Mouse (Mus musculus): ENCODE results near the gene Anxa4. TPM values are rescaled to one million over a fixed set of nuclear protein-coding genes. Genes with fewer than 3 reads are reported as not detected.

Anxa4 gene
- 1 to 10 TPM; 6.1 to 6.4 TPM for total RNA-seq (2021)
- long read RNA-seq, transcript Anxa4-201 (13 exons, 2,002 nt), result major isoform, 7 of 7 reads
- long read RNA-seq, partial matches to known transcripts, result 0 of 7 reads
- long read RNA-seq, other reads (novel, unspliced or antisense), result 0 of 7 reads

DNA sequence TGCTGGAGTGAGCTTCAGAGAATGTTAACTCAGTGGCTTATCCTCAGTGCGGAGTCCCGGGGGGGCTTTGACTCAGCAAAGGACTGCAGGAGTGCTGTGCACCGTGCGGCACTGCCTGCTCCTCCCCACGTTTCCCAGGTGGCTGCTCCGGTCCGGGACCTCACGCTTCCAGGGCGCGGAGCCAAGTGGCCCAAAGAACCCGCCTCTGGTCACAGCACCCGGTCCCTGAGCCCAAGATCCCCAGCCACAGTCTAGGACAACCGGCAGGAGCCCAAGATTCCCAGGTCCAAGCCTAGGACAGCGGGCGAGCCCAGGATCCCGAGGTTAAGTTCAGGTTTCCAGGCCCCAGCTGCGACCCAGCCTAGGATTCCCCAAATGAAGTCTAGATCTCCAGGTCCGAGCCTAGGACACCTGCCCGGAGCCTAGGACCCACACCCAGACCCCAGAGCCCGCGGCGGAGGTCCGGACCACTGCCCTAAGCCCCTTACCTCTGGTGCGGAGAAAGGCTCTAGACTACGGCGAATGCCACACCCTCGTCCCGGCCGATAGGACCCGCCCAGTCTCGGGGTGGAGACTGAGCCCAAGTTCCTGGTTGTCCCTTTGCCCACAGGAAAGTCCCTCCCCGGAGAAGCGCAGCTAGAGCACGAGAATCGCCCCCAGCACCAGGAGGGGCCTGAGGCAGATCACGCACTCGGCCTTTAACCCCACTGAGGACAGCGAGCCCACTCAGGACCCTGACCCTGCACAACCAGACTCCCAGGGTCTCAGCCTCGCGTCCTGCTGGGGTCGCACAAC lies at the start of gene Anxa4:
TSS of gene Anxa4 (minus strand) at position 564 of the 795 bp plus-strand sequence.
- peak; percentile 16 to 40 for DNase-seq (ENCODE audit: low spot score in 2 of 2)

DNA sequence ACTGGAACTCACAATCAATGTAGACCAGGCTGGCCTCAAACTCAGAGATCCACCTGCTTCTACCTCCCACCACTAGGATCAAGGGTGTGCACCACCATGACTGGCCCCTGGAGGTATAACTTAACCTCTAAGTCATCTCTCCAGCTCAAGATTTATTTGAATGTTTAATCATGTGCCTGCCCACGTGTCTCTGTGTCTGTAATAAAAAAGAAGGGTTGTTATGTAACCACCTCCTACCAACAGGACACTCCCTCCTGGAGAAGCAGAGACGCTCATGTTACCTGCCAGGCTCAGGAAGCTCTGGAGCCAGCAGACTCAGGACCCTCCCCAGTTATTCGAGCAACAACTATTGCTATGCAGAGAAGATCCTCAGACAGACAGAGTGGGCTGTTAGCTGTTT lies 48.6 kb upstream of the Anxa4 start:
- no peak for DNase-seq (ENCODE audit: low spot score in 2 of 2)

DNA sequence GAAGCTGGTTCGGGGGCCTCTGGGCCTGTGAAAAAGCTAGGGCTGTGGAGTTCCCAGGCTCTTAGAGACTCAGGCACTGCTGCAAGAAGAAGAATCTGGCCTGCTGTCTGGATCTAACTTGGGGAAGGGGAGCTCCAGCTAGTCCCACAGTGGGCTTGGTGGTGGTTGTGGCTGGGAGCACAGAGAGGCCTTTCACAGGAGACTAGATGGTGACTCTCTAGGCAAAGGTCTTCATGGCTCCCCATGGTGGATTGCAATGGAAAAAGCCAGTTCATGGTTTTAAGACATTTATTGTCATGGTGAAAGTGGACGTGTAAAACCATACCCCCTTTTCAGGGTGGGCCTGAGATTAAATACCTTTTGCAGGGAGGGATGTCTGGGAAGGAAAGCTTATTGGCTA lies 45.7 kb upstream of the Anxa4 start:
- DNase-seq (ENCODE audit: low spot score in 2 of 2), result no peak

DNA sequence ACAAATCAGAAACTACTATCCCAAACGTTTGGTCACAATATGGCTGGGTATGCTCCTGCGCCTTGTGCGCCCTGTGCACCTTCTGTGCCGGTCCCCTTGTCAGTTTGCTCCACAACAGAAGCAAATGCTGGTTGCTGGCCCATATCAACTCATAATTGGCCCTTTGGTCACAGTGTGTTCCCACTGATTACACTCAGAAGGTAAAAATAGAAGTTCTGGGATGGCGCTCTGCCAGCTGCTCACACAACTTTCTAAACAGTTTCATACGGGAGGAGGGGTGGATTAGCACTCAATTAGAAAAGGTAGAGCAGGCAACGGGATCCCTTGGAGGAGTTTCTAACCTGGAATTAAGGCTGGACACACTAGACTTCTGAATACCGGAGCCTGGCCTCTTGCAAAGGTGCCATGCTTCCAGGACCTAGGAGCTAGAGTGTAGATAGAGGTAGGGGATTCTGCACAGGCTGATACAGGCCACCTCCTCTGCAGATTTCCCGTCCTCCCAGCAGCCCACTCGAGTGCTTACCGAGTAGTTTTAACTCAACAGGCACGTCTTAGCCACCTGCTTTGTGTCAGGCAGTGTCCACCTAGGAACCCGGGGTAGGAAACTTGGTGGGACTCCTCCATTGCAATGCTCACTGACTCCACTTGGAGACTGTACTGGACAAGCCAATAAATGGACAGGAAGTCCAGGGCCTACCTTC lies 39.6 kb upstream of the Anxa4 start:
- no peak for DNase-seq (ENCODE audit: low spot score in 2 of 2)

DNA sequence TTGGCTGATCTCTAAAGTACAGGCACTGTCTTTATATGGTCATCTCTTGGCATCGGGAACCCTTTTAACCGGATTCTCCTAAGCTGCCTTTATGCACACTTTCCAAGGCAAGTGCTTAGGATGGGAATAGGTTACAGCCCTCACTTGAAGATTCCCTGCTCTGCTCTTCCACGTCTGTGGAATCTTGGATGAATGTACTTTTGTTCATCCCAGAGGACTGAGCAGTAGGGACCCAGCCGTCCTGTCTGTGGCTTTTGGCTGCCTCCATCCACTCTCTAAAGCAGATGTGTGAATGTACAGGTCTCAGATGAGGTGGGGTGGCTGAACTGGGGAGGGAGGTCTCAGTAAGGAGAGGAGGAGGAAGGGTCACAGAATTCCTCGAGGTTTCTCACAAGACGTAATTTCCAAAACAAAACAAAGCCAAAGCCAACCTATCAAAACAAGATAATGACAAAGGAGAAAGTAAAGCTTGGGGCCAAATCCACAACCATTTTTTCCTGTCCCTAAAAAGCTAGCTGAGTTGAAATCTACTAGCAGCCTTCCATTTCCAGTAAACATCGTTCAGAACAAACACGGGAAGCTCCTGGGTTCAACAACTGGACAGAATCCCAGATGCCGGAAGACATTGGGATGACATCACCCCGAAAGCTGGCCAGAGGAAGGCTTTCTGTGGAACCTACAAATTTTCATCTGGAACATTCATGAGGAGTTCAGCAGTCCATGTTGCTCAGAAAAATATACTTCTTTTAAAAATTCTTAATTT lies 37.5 kb upstream of the Anxa4 start:
- no peak for DNase-seq (ENCODE audit: low spot score in 2 of 2)

DNA sequence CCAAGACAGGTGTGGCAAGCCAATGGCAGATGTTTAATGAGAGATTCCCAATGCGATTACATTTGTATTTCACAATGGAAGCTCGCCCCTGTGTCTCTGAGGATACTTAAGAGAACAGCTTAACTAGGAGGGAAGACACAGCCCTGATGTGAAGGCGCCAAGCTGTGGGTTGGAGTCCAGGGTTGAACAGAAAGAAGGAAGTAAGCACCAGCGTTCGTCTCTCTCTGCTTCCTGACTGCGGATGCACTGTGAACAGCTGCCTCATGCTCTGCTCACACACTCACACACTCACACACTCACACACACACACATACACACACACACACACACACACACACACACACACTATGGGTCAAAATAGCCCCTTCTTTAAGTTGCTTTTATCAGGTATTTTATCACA lies 36.4 kb upstream of the Anxa4 start:
- DNase-seq (ENCODE audit: low spot score in 2 of 2), result no peak

DNA sequence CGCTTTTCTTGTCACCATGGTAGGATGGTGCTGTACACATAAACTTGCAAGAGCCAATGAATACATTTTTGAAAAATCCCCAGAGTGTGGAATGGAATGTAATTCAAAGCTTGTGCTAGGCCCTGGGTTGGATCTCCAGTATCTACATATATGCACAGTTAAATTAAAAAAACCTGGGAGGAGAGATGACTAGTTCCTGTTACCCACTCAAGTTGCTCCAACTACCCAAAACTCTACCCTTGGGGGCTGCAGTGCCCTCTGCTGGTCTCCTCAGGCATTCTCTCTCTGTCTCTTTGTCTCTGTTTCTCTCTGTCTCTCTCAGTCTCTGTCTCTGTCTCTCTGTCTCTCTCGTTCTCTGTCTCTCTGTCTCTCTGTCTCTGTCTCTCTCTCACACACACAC lies 34.0 kb upstream of the Anxa4 start:
- no peak for DNase-seq (ENCODE audit: low spot score in 2 of 2)

DNA sequence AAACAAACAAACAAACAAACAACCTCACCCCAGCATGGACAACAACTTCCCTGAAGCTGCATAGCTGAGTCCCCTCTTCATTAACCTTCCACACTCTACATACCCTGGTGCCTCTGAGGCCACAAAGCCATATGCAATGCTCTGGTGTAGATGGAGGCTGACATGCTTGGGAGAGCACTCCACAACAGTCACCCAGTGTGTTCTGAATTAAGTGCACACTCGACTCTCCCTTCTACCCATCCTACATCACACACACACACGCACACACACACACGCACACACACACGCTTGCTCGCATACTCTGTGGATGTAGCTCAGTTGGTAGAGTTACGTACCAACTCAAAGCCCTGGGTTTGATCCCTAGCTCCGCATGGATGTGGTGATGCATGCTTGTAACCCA lies 31.0 kb upstream of the Anxa4 start:
- no peak for DNase-seq (ENCODE audit: low spot score in 2 of 2)

DNA sequence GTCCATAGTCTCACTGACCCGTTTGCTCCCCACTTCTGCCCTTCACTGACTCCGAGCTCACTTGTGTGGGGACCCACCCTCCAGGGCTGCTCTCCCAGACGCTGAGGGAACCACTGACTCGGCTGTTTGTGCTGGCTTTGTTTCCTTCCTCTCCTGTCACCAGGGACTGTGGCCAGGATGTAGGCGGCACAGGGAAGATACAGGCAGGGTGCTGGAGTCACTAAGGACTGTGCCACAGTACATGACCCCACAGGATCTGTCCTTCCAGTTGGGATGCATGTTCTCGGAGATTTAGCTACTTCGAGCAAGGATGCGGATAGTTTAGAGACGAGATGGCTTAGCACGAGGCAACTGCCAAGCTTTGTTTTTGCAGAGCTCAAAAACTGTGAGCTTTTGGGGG lies 30.4 kb upstream of the Anxa4 start:
- DNase-seq (ENCODE audit: low spot score in 2 of 2), result peak in 1 of 2 experiments; percentile 45

DNA sequence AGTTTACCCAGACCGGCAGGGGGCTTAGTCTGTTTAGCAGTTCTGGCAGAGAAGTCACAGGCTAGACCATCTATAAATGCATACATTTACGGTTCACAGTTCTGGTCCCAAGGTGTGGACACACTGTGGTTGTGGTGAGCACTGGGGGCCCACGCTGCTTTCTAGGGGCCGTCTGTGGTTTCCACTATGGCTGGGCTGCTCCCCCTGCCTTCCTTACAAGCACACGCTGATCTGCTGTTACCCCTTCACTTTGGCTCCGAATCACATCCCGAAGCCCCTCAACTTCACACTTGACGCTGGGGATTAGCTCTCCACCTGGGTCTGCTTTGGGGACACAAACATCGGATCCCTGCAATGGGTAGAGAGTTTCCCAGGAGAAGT lies 29.7 kb upstream of the Anxa4 start:
- DNase-seq (ENCODE audit: low spot score in 2 of 2), result no peak

DNA sequence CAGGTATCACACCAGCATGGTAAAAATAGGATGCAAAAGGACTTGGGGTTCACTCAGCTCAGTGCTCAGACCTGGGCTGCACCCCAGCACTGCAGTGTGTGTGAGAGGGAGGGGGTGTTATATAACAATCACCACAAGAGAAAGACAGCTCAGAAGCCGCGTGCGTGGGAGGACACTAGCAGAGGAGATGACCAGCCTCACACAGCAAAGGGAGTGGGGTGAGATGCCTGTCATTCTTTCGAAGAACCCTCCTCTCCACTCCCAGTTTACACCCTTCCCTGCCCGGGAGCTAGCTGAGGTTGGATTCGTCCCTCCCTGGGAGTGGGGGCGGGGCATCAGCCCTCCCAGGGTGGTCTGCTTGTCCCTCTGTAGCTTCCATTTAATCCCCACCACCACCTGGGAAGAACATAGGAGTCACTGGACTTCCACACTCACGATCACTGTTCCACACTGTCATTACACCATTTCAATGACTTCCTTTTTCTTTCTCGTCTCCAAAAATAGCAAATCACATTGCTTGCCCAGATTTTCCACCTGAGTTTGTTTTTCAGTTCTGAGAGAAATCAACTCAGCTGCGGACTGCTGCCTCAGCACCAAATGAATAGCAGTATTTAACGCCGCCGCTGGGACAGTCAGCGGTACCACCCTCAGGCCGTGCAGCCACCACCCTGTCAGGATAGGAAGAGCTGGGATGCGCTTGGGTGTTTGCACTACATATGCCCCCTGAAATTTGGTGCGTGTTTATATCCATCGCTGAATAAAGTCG lies 29.1 kb upstream of the Anxa4 start:
- peak; percentile 42 to 53 for DNase-seq (ENCODE audit: low spot score in 2 of 2)

DNA sequence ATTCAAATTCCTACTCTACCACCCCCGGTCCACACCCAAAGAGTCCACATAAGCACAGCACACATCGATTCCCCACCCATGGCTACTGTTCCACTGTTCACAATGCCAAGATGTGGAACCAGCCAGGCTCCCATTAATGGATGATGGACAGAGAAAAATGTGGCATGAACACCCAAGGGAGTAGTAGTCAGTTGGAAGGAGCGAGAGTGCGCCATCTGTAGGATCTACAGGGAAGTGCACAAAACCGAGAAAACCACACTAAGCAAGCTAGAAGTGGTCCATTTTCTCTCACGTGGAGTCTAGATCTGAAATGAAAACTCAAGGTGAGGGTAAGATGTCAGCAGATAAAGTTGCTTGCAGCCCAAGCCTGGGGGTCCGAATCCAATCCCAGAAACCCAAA lies 27.3 kb upstream of the Anxa4 start:
- DNase-seq (ENCODE audit: low spot score in 2 of 2), result no peak

DNA sequence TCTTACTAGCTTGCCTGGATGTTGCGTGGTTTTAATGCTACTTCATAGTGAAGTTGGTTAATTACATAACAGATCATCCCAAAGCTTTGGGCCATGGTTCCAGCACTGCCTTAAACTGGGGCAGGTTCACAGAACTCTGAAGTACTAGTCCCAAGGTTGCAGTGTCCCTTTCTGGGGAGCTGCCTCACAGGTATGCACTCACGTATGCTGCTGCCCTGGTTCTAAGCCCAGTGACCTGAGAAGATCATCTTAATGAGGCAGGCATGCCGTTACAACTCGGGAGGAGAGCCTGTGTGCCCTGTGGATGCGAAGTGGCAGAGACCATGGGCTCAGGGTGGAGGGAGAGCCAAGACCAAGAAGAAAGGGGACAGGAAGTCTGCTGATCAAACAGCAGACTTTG lies 26.5 kb upstream of the Anxa4 start:
- DNase-seq (ENCODE audit: low spot score in 2 of 2), result no peak

DNA sequence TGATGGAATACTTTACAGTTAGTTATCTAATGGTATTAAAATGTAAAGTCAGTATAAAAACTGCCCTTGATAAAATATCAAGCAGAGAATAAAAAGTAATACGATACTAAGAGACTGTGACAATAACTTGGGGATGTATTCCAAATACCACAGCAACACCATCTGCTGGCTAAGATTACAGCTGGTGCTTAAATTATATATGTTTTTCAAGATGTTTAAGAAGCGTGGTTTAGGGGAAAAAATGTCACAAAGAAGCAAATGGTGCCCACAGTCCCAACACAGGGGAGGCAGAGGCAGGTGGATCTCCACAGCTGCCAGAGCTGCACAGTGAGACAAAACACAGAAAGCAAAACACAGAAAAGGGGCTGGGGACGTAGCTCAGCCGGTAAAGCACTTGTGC lies 25.5 kb upstream of the Anxa4 start:
- DNase-seq (ENCODE audit: low spot score in 2 of 2), result no peak

DNA sequence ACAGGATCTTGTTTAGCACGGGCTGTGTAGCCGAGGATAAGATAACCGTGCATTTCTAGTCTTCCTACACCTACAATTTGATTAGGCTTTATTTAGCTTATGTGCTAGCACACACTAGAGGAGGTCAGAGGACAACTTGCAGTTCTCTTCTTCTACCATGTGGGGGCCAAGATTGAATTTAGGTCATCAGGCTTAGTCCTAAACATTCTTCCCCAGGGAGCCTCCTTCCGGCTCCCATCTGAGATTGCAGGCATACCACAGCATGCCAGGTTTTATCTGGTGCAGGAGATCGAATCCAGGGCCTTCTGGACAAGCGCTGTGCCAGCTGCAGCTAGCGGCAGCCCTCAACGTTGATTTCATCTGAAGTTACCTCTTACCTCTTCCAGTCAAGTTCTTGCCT lies 23.2 kb upstream of the Anxa4 start:
- no peak for DNase-seq (ENCODE audit: low spot score in 2 of 2)

DNA sequence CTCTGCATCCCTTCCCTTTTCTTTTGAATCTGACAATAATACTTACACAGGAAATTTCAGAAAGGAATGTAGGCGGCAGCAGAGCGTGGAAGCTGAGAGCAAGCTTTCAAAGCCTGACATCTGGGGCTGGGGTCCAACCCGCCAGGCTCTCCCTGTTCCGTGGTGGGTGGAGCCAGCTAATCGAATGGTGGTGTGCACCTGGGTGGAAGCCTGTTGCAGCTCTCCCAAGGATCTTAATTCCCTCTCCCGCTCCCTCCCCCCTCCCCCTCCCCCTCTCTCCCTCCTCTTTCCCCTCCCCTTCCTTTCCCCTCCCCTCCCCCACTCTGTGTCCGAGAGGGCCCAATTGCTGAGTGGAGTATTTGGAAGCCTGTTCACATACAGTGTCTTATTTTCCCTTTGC lies 22.1 kb upstream of the Anxa4 start:
- peak in 1 of 2 experiments; percentile 29 for DNase-seq (ENCODE audit: low spot score in 2 of 2)

DNA sequence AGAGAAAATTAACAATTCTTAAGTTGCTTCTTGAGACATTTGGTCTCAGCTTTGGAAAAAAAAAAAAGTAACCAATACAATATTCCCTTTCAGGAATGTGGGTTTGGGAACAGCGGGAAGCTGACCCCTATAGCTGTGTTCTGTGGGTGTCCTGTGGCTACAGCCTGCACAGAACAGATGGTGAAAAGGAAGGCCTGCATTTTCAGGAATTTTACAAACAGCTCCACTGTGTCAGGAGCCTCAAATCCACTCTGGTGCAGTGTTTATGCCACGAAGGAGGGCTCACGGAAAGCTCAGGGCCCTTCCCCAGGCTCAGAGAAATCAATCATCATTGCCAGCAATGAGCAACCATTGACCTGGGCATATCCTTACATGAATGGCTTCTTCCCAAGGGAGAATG lies 21.5 kb upstream of the Anxa4 start:
- no peak for DNase-seq (ENCODE audit: low spot score in 2 of 2)

DNA sequence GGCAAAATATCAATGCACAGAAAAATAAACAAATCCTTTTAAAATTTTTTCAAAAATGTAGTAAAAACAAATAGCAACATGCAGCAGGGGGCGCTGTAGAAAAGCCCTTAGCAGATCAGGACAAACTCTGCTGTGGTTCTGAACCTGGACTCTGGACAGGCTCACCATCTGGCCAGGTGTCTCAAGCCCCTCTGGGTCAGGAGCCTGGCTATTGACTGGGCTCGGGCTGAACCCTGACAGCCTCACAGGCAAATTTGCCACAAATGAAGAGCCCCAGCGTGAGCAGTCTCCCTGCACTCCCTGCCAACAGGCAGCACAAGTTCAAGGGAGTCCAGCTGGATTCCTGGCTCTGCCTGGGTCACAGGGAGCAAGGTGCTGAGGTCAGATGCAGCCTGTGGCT lies 20.0 kb upstream of the Anxa4 start:
- peak; percentile 58 to 66 for DNase-seq (ENCODE audit: low spot score in 2 of 2)

DNA sequence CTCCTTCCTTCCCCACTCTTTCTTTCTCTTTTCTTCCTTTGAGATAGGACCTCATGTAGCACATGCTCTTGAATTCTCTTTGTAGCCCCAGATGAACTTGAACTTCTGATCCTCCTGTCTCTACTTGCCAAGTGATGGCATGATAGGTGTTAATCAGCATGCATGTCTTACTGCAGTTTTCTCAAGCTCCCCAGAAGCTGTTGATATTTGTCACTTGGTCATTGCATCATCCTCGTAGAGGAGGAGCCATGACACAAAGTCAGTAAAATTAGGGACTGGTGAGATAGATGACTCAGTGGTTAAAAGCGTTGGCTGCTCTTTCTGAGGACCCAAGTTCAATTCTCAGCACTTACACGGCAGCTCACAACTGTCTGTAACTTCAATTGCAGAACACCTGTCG lies 19.5 kb upstream of the Anxa4 start:
- DNase-seq (ENCODE audit: low spot score in 2 of 2), result no peak

DNA sequence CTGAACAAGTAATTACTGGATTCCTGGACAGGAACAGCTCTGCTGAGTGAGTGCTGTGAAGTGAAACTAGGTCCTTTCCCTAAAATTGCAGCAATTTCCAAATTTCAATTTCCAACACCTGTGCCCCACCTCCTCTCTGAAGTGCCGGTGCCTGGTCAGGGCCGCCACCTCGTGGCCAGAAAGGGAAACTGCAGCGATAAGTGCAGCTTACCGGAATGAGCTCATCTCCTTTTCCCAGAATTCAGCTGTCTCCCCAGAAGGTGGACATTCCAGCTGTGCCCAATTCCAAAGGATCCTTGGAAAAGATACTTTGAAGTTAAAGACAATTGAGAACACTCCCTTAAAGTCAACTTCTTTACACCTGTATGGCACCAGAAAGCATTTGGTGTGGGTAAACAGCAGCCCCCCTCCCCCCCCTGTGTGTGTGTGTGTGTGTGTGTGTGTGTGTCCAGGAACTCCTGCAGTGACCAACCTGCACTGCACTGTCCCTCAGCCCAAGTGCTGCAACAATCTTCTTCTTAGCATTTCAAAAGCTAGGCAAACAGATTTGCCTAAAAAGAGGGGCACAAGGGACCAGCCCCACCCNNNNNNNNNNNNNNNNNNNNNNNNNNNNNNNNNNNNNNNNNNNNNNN lies 13.2 kb upstream of the Anxa4 start:
- DNase-seq (ENCODE audit: low spot score in 2 of 2), result peak; percentile 77 to 82

DNA sequence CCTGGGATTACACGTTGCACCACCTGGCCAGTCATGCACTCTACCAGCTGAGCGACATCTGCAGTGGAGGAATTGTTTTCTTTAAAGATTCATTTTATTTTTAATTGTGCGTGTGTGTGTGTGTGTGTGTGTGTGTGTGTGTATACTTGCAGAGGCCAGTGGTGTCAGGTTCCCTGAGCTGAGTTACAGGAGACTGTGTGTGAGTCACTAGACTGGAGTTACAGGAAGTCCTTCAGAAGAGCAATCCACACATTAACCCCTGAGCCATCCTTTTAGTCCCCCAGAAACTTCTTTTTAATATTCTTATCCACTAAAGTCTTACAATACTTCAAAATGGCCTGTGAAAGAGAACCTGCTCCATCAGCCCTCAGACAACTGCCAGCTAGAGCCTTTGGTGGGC lies 11.3 kb upstream of the Anxa4 start:
- no peak for DNase-seq (ENCODE audit: low spot score in 2 of 2)
